Mouse (Mus musculus) C2C12 (cell line): Measurements from ENCODE around the gene Slc43a1. TPM values are rescaled to one million over a fixed set of nuclear protein-coding genes. Genes with fewer than 3 reads are reported as not detected.

ENCODE experiments used
- H3K27me3 ChIP-seq: one replicate; pipeline ENCODE4 v1.6.1; 2011; ENCODE audit not compliant: control insufficient read depth, insufficient read depth, insufficient read length
- H3K36me3 ChIP-seq: one replicate; pipeline ENCODE4 v1.6.1; 2011; ENCODE audit not compliant: control insufficient read depth, insufficient read depth
- H3K4me3 ChIP-seq: one replicate; pipeline ENCODE4 v1.5.1; 2011; ENCODE audit warnings: mild to moderate bottlenecking, control low read depth; ENCODE audit not compliant: poor library complexity, insufficient read depth, severe bottlenecking
- H3K79me2 ChIP-seq: one replicate; pipeline ENCODE4 v1.6.1; 2011; ENCODE audit not compliant: control insufficient read depth, insufficient read depth
- H3K79me3 ChIP-seq: one replicate; pipeline ENCODE4 v1.6.1; 2011; ENCODE audit warnings: low read depth, control low read depth
- H3ac ChIP-seq: one replicate; pipeline ENCODE3; 2011; ENCODE audit warnings: low read depth; ENCODE audit not compliant: control insufficient read depth, insufficient read length
- CEBPB ChIP-seq: IDR thresholded peaks from one replicate; pipeline ENCODE4 v1.6.1; 2011; ENCODE audit warnings: low read depth, mild to moderate bottlenecking, control low read depth, moderate library complexity
- CTCF ChIP-seq: IDR thresholded peaks from one replicate; pipeline ENCODE4 v1.5.1; 2011; ENCODE audit not compliant: control insufficient read depth, insufficient read depth, insufficient read length
- FOSL1 ChIP-seq: IDR thresholded peaks from one replicate; pipeline ENCODE4 v1.8.0; 2011; ENCODE audit warnings: mild to moderate bottlenecking, low read length; ENCODE audit not compliant: poor library complexity, insufficient read depth, severe bottlenecking
- MAX ChIP-seq: IDR thresholded peaks from one replicate; pipeline ENCODE4 v1.6.1; 2011; ENCODE audit warnings: mild to moderate bottlenecking, control low read depth
- MYOD1 ChIP-seq: IDR thresholded peaks from one replicate; pipeline ENCODE4 v1.6.1; 2011; ENCODE audit warnings: low read depth; ENCODE audit not compliant: control insufficient read depth, insufficient read length
- MYOG ChIP-seq: IDR thresholded peaks from one replicate; pipeline ENCODE4 v1.6.1; 2011; ENCODE audit not compliant: control insufficient read depth, insufficient read length; ENCODE audit errors: extremely low read depth
- USF1 ChIP-seq: IDR thresholded peaks from one replicate; pipeline ENCODE4 v1.6.1; 2011; ENCODE audit warnings: low read depth, mild to moderate bottlenecking, control low read depth, moderate library complexity
- polyA plus RNA-seq: library from polyadenylated mRNA; unstranded; fragments of >200 nt; fragmentation: generic; extraction: Trizol; gene quantifications from one replicate; pipeline ENCODE4 v1.2.1, GENCODE M21; 2012; ENCODE audit warnings: missing spikeins

The Slc43a1 gene
- polyA plus RNA-seq, 1 experiment: 6.6 TPM

DNA sequence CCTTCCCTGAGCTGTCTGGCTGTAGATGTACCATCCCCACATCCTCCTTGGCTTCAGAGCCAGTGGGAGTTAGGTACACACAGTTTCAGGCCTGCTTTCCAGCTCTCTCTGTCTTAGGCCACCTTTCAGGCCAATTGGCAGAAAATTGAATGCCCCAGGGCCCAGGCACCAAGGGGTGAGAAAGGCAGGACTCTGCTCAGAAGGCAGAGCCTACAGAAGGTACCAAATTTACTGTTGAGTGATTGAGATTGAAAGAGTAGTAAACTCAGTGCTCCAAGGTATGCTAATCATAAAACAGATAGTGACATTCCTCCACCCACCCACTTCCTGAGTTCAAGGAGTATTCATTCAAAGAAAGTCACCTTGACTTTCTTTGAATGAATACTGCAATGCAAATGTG lies 29.3 kb upstream of the Slc43a1 start:
- Histone ChIP-seq H3K79me3 (no peaks in the 10 kb centered on the region), H3K4me3 (no peak overlapping the region), H3K36me3 (no peaks in the 10 kb centered on the region), H3K27me3 (no peaks in the 10 kb centered on the region), H3ac (no peak overlapping the region), H3K79me2 (no peaks in the 10 kb centered on the region)
- TF ChIP-seq MYOD1 (no peak), MAX (no peak), CEBPB (no peak)

DNA sequence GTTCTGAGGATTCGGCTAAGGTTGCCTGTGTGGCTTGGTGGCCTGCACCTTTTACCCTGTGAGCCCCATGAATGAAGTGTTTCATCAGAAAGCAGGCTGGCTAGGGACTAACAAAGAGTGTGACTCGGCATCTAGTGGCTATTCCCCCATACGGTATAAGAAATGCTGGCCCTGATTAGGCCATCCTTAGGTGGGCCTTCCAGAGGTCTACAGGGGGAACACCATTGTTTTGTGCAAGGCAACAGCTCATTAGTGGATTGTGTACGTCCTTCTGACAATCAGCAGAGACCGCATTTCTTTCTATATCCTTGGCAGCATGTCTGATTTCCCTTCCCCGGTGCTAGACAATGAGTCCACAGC lies 28.1 kb upstream of the Slc43a1 start:
- Histone ChIP-seq H3K36me3 (no peaks in the 10 kb centered on the region), H3K79me2 (no peaks in the 10 kb centered on the region), H3K79me3 (no peaks in the 10 kb centered on the region), H3K4me3 (no peak overlapping the region), H3ac (no peak overlapping the region), H3K27me3 (no peaks in the 10 kb centered on the region)
- TF ChIP-seq USF1 (no peak), MAX (no peak), CTCF (no peak), MYOG (no peak), CEBPB (no peak), FOSL1 (no peak), MYOD1 (no peak)

DNA sequence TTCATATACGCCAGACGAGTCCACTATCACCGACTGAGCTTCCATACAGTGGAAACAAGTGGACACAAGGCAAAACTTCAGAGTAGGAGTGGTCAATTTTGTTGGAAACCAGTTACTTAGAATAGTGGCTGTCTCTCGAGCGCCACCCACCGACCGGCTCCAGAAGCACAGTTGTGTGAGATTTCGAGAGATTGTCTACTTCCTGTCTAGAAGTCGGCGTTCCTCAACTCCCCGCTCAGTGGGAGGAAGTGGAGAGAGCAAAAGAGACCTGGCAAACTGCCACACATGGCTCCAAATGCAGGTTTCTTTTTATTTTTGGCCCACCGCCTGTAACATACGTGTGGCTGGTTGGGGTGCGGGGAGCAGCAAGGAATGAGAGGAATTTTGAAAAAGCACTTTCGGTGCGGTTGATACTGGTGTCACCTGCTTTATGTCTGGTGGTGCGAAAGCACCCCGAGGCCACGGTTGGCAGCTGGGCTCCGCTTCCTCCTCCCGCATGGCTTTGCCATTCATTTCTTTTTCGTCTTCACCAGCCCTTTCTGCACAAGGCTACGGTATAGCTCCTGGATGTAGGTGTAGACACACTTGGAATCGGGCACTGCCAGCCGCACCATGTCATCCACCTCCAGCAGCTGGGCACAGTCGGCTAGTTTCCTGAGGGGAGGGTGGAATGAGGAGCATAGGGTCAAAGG lies 27.6 kb upstream of the Slc43a1 start:
- no peaks in the 10 kb centered on the region for H3K27me3 ChIP-seq
- peak overlapping the region; percentile 6 for H3ac ChIP-seq
- no peaks in the 10 kb centered on the region for H3K79me3 ChIP-seq
- no peaks in the 10 kb centered on the region for H3K79me2 ChIP-seq
- H3K4me3 ChIP-seq: no peak overlapping the region
- H3K36me3 ChIP-seq: no peaks in the 10 kb centered on the region
- TF ChIP-seq FOSL1 (no peak), CTCF (peak; percentile 28)

DNA sequence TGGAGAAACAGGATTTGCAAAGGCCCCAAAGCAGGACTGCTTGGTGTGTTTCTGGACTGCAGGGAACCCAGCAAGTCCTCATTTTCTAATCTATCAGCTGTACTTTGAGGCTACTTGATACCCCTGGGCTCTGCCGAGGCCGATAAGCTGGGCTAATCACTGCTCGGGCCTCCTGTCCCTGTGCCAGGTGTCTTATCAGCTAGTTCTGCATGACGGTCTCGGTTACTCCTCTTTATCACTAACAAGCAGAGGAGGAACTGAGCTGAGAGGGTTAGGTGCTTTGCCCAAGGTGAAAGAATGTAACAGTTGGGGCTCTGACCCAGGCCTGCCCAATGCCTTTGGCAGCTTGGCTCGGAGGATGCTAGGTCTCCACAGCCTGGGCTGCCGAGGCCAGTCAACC lies 26.8 kb upstream of the Slc43a1 start:
- Histone ChIP-seq H3K79me3 (no peaks in the 10 kb centered on the region), H3ac (no peak overlapping the region), H3K36me3 (no peaks in the 10 kb centered on the region), H3K79me2 (no peaks in the 10 kb centered on the region), H3K27me3 (no peaks in the 10 kb centered on the region), H3K4me3 (no peak overlapping the region)
- TF ChIP-seq MYOD1 (no peak), CTCF (no peak), CEBPB (no peak), USF1 (no peak), FOSL1 (no peak)

DNA sequence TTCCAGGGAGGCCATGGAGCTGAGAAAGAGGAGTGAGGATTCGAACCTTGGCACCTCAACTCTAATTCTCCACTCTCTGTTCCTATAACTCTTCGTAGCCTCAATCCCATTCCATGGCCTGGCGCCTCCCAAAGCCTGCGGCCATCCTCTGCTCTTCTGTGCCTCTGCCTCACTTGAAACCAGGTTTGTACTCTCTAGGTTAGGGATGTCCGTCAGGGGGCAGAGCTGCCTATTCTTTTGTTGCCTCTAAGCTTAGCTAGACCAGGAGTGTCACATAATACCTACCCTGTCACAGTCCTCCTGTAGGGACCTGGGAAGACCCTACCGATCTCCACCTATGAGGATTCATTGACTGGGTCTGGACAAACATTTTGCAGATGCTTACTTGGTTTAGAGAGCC lies 26.0 kb upstream of the Slc43a1 start:
- Histone ChIP-seq H3K36me3 (no peaks in the 10 kb centered on the region), H3ac (no peak overlapping the region)
- TF ChIP-seq FOSL1 (no peak), MYOG (no peak), CTCF (no peak), USF1 (no peak), MAX (no peak), CEBPB (no peak), MYOD1 (no peak)

DNA sequence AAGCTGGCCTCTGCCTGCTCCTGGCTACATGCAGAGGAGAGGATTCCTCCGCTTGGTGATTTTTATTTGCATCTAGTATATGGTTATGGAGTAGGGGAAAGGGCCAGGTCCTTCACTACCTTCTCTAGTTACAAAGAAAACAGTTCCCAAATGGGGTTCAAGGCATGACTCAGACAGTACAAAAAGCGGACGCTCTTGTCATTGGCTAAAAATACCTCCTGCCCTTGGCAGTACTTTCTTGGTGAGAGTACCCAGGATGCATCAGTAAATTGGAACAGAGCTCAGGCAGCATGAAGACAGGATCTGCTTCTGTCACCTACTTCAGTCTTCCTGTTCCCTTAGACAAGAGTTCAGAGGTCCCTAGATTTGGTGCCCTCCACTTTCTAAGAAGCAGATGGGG lies 18.8 kb upstream of the Slc43a1 start:
- H3K27me3 ChIP-seq: no peaks in the 10 kb centered on the region
- H3K36me3 ChIP-seq: no peaks in the 10 kb centered on the region
- H3K79me2 ChIP-seq: no peaks in the 10 kb centered on the region
- TF ChIP-seq MYOD1: no peak
- TF ChIP-seq FOSL1: peak; percentile 32
- no peaks in the 10 kb centered on the region for H3K79me3 ChIP-seq
- H3K4me3 ChIP-seq: no peak overlapping the region
- no peak overlapping the region for H3ac ChIP-seq

More for the DNA sequence above, 26.0 kb upstream of the Slc43a1 start:
- H3K79me2 ChIP-seq: no peaks in the 10 kb centered on the region
- no peak overlapping the region for H3K4me3 ChIP-seq
- no peaks in the 10 kb centered on the region for H3K79me3 ChIP-seq
- H3K27me3 ChIP-seq: no peaks in the 10 kb centered on the region
